Mouse (Mus musculus) frontal cortex, adult (tissue): ENCODE results near the gene Shf.
"Not testable (repeated sequence)": the region's sequence is repeated elsewhere in the genome, so short reads cannot be mapped to it uniquely, and the experiment has no call there.

ENCODE experiments used
- ATAC-seq: cut with Nextera tagmentation; 2 replicates; pipeline ENCODE4 v1.9.2; 2017; ENCODE audit warnings: mild to moderate bottlenecking, moderate library complexity, mixed read lengths; ENCODE audit not compliant: low TSS enrichment

Gene Shf

DNA sequence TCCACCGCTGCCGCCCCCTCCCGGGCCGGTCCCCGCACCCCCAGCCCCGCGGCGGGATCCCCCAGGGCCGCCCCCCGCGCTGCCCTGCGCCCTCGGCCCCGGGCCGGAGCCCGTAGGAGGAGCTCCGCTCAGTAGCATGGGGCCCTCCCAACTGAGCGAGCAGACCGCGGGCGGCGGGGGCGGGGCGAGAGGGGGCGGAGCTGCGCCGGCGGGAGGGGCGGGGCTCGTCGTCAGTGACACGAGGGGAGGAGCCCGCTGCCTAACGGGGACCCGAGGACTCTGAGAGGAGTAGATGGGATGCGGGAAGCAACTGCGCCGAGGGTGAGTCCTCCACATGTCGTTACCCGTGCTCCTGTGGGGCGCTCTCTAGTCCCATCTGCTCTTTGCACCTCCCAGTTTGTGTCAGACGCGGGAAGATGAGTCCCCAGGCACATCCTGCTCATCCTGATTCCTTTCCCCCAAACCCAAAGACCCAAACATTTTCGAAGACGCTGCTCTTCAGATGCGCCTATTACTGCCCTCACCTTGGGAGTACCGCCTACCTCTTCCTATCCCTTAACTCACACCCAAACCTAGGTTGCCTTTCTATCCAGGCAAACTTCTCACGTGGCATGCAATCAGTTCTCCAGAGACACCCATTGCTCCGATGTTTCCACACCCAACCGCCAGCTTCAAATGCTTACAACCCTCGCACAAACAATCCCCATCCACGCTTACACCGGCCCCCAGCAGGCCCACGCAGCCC, at the start of gene Shf:
Gene Shf (minus strand): TSS at position 168 of the 745 bp plus-strand sequence.
- peak; percentile 88 for ATAC-seq

DNA sequence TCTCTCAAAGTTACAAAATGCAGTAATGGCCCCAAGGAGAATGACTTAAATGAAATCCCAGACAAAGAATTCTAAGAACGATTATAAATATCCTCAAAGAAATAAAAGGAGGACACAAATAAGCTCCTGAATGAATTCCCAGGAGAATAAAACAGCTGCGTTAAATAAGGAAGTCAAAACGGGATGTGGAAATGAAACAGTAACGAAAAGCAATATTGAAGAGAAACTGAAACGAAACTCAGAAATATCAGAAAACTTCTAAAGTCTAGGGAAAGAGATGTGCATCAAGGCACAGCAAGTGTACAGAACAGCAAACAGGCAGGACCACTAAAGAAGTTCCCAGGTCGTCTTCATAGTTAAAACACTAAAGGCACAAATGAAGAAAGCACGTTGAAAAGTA, 40.0 kb upstream of the Shf start:
- ATAC-seq: no peak

DNA sequence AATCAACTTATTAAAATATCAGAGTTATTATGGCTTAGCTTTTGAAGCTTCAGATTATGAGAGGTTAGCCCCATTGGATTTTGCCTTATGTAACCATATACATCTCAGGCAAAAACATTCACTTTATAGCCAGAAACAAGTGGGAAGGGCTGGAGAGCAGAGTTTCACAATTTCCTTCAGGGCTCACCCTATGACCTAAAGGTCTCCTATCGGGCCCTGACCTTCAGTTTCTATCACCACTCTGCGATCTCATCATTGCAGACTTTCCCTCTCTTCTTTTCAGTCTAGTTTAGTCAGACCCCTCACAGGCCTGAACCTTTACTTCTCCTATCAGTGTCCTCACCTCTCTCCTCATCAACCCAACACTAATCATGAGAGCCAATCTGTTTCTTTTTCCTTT, 38.6 kb upstream of the Shf start:
- ATAC-seq: no peak

DNA sequence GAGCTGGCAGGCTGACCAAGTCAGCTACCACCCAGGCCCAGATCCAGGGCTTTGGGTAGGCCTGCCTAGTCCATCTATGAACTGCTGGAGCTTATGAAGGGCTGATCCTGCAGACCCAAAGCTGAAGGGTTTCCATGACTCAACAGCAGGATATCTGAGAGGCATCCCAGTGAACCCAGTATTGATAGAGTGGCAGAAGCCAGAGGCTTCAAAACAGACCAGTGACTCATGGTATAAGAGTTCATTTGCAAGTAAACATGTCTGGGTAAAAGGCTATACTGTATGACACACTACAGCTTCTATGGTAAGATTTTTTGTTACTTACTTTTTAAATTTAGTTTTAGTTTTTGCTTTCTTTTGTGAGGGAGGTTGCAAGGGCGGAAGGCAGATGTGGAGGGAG, 27.2 kb upstream of the Shf start:
- ATAC-seq: no peak

DNA sequence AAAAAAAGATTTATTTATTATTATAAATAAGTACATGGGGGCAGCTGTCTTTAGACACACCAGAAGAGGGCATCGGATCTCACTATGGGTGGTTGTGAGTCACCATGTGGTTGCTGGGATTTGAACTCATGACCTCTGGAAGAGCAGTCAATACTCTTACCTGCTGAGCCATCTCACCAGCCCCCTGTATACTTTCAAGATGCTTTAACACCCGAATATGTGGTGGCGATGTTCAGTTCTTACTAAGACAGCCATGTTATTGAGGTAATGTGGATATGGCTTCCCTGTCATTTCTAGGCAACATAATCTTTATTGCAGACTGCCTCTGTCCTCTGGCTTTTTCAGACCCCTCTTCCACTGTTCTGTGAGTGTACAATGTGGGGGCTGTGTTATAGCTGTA, 18.2 kb upstream of the Shf start:
- ATAC-seq: not testable (repeated sequence)

DNA sequence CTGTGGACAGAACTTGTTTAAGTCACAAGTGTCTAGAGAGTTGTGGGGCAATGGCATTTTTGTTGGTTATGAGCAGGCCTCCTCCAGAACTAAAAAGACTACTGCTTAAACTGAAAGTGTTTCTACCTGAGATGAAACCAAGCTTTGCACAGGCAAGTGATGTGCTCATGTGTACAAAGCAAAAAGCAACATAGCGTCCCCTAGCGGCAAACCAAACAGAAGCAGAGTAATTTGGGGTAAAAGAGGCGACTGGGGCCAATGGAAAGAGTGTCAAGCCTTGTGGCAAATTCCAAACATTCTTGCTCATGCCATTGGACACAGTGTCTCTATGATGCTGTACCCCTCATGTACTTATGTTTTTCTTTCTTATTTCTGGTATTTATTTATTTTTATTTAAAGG, 16.1 kb upstream of the Shf start:
- no peak for ATAC-seq

DNA sequence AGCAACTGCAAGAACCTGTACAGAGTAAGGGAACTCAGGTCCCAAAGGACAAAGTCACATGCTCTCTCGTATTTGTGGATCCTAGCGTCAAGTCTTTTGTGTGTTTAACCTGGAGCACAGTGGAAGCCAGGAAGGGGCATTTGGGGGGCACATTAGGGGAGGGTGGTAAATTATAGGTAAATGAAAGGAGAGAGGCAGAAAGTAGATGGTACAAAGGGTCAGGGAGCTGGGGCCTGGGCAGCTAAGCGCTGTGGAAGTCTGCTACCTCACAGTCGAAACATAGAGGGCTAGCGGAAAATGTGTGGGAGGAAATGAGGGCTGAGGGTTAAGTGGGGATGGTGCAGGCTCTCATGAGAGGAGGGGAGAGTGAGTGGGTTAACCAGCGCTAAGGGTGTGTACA, 13.2 kb upstream of the Shf start:
- ATAC-seq: no peak

DNA sequence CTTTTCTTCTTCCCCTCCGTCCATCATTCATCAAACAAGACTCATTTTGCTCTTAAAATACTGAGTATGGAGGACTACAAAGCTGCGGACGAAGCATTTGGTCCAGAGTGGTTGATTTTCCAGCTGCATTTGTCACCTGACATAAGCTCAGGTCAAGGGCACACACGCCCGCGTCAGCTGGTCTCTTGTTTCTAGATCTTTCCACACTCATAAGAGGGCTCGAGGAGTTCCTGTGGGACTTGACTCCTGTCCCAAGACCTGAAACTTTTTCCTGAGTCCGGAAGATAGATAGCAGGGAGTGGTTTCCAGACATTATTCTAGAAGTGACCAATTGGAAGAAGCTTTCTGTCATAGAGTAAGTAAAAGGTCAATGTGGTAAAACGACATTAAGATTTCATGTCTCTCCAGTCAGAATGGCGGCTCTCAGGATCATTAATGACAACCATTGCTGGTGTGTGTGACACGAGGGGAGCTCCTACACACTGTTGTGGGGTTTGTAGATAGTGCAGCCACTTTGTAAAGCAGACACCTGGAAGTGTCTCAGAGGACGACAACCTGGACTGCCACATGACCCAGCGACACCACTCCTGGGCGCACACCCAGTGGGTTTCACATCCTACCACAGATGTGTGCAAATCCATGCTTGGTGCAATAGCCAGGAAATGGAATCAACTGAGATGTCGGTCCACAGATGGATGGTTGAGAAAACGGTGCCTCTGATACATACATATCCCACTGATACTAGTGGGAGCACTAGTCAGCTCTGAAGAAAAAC, 12.6 kb upstream of the Shf start:
- no peak for ATAC-seq

DNA sequence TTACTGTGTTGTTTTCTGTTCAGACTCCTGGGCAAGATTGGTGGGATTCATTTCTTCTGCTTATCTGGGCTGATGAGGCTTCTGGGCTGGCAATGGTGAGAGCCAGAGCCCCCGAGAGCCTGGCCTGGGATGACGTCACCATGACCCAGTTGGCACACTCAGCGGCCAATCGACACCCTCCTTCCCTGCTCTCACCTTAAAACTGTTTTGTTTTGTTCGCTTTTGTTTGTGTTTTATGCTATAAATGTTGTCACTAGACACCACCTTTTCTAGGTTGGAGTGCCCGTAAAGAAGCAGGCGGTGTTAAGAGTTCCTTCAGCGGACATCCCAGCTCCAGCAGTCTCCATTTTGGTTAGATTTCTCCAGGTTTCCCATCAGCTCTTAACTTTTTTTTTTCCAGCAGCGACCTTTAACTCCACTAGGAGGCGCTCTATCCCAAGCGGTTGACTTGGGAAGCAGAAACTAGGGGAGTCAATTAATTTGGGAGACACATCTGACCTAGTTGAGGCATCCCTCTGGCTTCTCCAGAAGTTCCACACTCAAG, 11.9 kb upstream of the Shf start:
- ATAC-seq: 0 out of 2 replicates have a peak, but pooled peaks have one; percentile 11

DNA sequence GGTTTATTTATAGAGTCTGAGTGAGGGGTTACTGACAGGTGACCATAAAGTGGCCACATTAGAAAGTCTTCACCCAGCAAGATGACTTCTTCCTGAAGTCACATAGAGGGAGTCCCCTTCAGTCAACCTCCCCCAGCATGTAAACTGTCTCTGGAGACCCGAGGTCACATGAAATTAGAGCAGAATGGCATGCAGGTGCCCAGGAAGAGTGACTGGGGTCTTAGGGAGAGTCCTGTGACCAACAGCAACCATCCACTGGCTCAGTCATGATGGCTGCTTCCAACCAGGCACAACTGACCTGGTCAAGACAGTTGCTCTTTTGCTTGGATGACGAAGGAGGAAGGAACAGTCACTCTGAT, 10.3 kb upstream of the Shf start:
- ATAC-seq: no peak

DNA sequence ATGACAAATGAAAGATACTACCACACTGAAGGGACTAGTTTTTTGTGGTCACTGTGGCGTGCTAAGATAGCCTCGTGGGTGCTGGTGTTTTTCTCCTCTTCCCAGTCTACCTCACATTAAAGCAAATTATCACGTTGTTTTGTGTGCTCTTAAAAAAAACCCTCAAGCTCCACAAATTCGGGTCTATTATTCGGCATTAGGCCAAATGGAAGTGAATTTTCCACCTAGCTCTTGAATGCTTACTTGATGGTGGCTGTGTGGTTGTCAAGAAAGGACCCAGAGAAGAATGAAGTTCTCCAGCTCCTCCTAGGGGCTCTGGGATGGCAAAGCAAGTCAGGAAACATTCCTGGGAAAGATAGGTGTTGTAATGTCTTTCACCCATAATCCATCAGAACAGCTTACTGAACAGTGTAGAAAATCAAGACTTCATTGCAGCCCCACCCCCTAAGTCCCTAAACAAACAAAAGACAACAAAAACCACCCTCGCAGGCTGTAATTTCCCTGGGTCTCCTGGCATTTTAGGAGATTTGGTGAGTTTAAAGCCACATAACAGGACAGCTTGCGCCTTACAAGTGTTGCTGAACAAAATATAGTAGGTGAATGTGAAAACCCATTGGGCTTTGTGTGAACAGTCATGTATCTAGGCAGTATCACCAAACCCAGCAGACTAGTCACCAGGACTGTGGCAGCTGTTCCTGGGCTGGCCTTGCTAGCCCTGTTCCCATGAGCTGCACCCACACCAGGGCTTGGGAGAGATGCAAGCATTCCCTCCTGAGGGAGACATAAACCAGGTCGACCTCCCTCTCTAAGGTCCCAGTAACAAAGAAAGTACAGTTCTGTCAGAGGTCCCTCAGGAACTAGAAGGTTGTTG, 9.7 kb upstream of the Shf start:
- peak; percentile 45; the same call in 1 of the 2 replicates for ATAC-seq

DNA sequence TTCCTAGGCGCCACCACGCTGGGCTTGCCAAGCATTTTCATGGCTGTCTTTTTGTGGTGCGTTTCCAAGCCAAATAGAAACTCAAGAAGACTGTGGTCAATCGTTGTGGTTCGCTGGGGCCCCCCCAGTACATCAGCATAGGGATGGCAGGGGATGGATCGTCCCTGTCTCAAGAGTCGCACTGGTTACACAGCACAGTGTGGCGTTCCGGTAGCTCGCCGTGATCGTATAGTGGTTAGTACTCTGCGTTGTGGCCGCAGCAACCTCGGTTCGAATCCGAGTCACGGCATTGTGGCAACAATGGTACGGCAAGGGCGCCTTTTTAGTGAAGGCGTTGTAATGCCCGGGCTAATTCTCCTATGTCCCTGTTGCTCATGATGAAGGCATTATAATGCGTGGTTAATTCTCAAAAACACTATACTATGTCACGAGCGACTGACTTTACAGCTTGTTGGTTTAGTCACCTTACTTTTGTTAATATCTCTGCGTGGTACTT, 8.8 kb upstream of the Shf start:
- ATAC-seq: peak; percentile 36

DNA sequence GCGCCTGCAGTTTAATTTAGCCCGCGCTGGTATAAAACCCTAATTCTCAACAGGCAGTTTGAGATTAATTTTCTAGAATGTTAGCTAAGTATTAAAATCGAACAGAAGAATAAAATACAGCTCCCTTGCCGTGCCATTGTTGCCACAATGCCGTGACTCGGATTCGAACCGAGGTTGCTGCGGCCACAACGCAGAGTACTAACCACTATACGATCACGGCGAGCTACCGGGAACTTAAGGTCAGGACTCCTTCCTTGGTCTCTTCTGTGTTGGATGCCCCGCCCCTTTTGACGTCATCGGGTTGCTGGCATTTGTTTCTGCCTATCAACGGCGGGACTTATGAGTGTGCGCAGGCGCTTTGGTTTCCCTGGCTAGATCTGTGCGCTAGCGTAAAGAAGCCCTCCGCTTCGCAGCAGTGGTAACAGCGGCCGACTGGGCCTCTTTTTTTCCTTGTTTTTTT, 8.3 kb upstream of the Shf start:
- ATAC-seq: peak; percentile 51

DNA sequence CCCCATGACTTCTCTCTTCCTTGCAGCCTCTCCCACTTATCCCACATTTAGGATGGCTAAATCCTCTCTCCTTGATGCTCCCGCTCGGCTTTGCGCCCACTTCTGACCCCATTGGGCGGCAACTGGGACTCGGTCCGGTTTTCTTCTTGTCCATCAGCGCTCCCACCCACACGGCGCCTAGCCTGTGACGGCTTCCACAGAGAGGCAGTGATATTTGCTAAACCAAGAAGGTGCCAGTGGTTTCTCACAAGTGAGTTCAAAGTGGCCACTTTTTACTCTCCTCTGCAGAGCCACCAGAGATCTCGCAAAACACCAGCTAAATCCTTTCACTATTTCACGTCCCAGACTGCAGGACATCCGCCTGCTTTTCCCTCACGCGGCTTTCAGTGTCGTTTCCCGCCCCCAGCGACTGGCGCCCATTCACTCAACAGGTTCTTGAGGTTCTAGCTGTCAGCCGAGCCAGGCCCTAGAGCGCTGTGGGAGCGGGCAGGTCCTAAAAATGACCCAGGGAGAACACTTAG, 7.1 kb upstream of the Shf start:
- ATAC-seq: peak; percentile 5

DNA sequence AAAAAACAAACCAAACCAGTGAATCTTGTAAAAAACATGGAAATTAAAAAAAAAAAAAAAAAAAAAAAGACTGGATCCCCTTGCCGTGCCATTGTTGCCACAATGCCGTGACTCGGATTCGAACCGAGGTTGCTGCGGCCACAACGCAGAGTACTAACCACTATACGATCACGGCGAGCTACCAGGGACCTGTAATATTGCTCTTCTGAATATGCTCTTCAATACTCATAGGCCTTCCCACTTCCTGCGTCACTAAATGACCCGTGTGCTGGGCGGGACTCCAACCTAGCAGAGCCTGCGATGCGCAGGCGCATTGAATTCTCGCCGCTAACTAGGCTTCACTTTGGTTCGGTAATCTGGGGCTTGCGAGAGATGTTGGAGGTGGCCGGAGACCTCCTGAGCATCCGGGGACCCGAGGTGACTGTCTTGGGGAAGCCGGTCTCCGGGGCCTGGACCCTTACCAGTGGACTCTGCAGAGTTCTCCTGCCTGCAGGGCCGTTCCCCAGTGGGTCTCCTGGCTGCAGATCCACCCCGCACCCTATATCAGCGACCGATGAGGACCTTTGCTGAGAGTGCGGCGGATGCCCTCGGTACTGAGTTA, 6.5 kb upstream of the Shf start:
- ATAC-seq: peak; percentile 75

DNA sequence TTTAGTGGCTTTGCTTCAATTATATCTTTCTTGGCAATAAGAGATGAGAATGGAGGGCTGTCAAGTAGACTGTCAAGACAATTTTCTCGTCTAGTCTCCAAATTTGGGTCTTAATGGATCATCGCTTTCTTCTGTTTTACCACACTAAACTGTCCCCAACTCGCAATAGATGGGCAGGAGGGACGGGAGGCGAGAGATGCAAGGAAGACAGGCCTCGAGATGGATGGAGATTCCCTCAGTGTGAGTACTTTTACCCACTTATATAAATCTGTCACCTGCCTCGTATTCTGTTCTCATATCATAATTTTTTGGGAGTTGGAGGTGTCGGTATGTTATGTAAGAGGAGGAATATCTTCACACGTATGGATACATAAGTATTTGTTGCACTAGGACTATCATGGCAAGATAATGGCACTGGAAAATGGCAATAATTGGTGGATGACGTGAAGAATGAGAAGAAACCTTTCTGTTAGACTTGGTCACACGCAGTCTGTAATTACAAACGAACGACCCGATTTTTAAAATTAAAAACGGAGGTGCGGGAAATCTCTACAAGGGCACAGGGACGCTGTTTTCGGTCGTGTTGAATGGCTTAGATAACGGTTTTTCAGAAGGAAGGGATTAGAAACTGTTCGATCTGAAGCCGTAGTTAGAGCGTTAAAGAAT, 5.8 kb upstream of the Shf start:
- no peak for ATAC-seq

DNA sequence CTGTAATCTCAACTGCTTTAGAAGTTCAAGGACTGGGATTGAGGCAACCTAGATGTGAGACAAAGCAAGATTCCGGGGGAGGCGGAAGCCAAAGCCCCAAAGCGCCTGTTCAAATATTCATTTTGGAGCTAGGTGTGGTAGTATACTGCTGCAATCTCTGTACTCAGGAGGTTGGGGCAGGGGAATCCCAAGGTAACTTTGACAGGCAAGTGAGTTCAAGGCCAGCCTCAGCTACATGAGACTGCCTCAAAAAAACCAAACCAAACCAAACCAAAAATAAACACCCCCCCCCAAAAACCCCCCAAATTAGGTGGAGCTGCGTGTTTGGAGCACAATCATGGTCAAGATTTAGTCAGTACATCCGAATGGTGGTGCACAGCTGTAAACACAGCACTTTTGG, 5.0 kb upstream of the Shf start:
- no peak for ATAC-seq

DNA sequence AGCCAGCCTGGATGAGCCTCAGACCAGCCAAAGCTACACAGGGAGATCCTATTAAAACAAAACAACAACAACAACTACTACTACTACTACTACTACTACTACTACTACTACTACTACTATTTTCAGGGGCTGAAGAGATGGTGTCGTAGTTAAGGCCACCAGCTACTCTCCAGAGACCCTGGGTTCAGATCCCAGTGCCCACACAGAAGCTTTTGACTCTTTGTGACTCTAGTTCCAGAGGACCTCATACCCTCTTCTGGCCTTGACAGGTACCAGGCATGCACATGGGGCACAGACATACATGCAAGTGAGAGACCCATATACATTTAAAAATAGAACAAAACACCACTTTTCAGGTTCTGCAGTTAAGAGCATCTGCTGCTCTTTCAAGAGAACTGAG, 3.6 kb upstream of the Shf start:
- ATAC-seq: no peak

DNA sequence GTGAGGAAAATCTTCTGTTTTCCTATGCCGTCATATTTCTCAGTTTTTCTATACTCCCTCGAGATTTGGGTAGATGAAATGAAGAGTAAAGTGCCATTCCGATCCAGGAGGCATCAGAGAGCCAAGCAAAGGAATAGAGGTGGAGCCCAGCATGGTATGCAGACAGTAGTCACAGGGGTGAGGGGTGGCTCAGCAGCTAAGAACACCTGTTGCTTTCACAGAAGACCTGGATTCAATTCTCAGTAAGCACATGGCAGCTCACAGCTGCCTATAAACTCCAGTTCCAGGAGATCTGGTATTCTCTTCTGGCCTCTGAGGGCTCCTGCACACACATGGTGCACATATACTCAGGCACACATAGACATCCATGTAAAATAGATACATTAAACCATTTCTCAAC, 3.1 kb upstream of the Shf start:
- ATAC-seq: no peak

DNA sequence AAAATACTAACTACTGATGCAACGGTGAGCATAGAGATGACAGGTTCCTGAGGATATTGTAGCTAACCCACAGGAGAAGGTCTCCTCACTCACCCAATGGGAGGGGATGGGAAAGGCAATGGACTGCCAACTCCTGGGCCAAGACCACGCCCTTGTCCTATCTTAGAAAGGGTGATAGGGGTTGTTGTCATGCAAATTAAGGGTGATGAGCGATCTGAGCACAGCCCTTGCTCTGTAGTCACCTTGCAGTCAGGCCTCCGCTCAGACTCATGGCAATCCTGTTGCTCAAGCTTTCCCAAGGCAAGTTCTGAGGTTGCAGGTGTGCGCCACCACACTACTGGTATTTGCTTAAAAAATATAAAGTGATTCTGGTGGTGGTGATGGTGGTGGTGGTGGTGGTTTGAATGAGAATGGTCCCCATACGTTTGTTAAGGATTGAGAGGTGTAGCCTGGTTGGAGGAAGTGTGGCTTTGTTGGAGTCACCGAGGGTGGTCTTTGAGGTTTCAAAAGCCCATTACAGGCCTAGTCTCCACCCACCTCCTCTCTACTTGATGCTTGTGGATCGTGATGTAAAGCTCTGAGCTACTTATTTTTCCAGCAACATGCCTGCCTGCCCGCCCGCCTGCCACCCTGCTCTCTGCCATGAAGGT, 1.3 kb upstream of the Shf start:
- ATAC-seq: no peak
